Mouse (Mus musculus): ENCODE measurements around the gene Ifi214.
"Not testable (repeated sequence)": the region's sequence is repeated elsewhere in the genome, so short reads cannot be mapped to it uniquely, and the experiment has no call there.

DNA sequence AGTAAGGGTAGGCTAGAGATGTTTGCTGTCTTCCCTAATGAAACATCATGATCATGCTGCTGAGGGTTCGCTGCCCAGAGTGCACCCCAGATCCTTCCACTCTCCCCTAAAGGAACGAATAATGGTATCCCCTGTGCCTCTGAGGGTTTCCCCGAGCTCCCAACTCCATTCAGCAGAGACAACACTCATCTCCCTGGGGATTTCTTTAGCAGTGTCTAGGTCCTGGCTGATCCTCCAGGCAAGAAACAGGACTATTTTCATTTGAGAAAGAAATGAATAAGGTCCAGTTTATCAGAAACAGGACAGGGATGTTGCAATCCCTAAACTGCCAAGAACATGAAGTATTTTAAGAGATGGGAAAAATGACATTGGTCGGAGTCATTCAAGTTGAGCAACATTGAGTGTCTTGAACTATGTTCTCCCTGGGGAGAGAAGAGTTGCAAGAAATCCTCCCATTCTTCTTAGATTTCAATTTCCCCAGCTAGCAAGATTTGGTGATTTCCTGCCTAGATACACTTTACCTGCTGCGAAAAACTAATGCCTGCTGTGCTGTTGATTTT, 14.8 kb upstream of the Ifi214 start:
- not testable (repeated sequence) for TF ChIP-seq CTCF (IDR thresholded peaks at IDR 0.05; ENCODE audit: extremely low read depth, insufficient read depth, insufficient read length, insufficient replicate concordance); POLR2A (IDR thresholded peaks at IDR 0.05; ENCODE audit: low read depth, low read length)
